Mouse (Mus musculus) bone marrow, adult 2 months (tissue): Measurements from ENCODE around the gene Islr.

Source experiments
- CTCF ChIP-seq: fragments of 200-500 bp; IDR thresholded peaks from 2 replicates; pipeline ENCODE4 v1.5.1; 2011; ENCODE audit warnings: low read length, control low read depth; ENCODE audit not compliant: control insufficient read depth, insufficient read depth
- POLR2A ChIP-seq: fragments of 200-500 bp; IDR thresholded peaks from 2 replicates; pipeline ENCODE4 v1.6.1; 2011; ENCODE audit warnings: low read depth, mild to moderate bottlenecking, control low read depth, low read length, borderline replicate concordance; ENCODE audit not compliant: control insufficient read depth

DNA sequence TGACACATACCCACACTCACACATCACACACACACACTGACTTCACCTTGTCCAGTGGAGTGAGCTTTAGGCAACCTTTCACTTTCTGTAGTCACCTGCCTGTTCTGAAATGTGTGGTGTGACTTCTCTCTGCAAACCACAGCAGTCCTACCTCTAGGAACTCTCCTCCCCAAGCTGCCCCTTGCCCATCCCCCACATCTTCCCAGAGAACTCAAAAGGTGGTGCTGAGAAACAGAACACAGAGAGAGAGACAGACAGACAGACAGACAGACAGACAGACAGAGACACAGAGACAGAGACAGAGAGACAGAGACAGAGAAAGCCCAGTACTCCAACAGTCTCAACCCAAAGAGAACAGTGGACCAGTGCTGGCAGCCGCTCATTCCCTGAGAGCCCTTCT, 8.4 kb downstream of the Islr start:
- TF ChIP-seq CTCF, result no peak
- no peak for TF ChIP-seq POLR2A
